Mouse (Mus musculus) brain, embryonic 14.5 days (tissue): ENCODE measurements around the gene Tmem214.

Experiments
- CTCF ChIP-seq: fragments of 200-500 bp; IDR thresholded peaks from 2 replicates; pipeline ENCODE4 v1.5.1; 2012; ENCODE audit warnings: inconsistent platforms, mild to moderate bottlenecking, moderate library complexity, borderline replicate concordance; ENCODE audit not compliant: insufficient read depth, insufficient read length; ENCODE audit errors: extremely low read depth
- POLR2A ChIP-seq: fragments of 200-500 bp; IDR thresholded peaks from 2 replicates; pipeline ENCODE4 v1.6.1; 2012; ENCODE audit warnings: mild to moderate bottlenecking, inconsistent platforms, borderline replicate concordance; ENCODE audit not compliant: poor library complexity, insufficient read depth, insufficient read length, severe bottlenecking; ENCODE audit errors: extremely low read depth

DNA sequence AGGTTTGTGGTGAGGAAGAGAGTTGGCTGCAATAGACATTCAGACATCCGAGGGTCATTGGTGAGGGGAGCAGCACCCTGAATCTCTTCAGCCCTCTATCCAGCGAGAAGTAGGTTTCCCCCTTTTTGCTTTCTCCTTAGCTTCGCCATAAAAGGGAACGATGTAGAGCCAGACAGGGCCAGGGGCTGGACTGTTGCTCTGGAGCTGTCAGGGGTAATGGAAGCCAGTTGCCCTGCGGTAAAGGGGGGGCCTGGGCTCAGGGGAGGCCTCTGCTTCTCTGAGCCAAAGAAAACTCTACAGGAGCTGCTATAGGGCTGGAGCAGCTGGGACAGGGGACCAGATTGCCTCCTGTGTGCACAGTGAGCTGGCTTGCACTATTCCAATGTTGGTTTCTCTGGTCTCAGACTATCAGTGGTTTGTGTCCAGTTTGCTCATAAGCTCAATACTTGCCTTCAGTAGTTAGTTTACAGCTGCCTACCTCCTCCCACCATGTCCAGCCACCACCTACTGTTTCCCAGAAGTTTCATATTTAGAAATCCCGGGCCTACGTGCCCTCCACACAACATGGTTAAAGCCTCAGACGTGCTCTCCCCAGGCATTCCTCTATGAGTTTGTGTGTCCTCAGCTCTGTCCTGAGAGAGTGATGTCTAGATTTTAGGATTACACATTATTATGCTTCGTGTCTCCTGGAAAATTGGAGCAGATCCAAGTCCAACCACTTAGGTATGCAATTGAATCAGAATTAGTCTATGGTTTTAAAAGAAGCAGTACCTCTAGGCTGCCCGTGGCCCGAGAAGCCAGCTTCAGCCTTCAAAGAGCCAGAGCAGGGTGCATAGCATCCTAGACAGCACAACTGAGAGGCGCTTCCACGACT, 40.9 kb downstream of the Tmem214 start:
- TF ChIP-seq POLR2A (no peak), CTCF (no peak)
